Mouse (Mus musculus) embryonic facial prominence, embryonic 13.5 days (tissue): Measurements from ENCODE around the gene Dmbx1. TPM values are rescaled to one million over a fixed set of nuclear protein-coding genes. Genes with fewer than 3 reads are reported as not detected.

Experiments used
- ATAC-seq: fragments of 200-750 bp; cut with Nextera tagmentation; 2 replicates; pipeline ENCODE4 v1.8.0; 2017; ENCODE audit warnings: low read depth; ENCODE audit not compliant: insufficient number of reproducible peaks, insufficient read depth, low FRiP score, low TSS enrichment
- H3K27ac ChIP-seq: fragments of 300-500 bp; sonication (generic); 2 replicates; pipeline ENCODE4 v1.5.1; 2015; ENCODE audit warnings: moderate library complexity, mild to moderate bottlenecking, inconsistent platforms
- H3K27me3 ChIP-seq: fragments of 300-500 bp; sonication (generic); 2 replicates; pipeline ENCODE4 v1.6.1; 2015; ENCODE audit warnings: mild to moderate bottlenecking, inconsistent platforms
- H3K36me3 ChIP-seq: fragments of 300-500 bp; sonication (generic); 2 replicates; pipeline ENCODE4 v1.6.1; 2015; ENCODE audit warnings: mild to moderate bottlenecking, inconsistent platforms
- H3K4me1 ChIP-seq: fragments of 300-500 bp; sonication (generic); 2 replicates; pipeline ENCODE4 v1.6.1; 2015; ENCODE audit warnings: inconsistent platforms
- H3K4me2 ChIP-seq: fragments of 300-500 bp; sonication (generic); 2 replicates; pipeline ENCODE4 v1.6.1; 2015; ENCODE audit warnings: moderate library complexity, mild to moderate bottlenecking, inconsistent platforms
- H3K4me3 ChIP-seq: fragments of 300-500 bp; sonication (generic); 2 replicates; pipeline ENCODE4 v1.5.1; 2015; ENCODE audit warnings: mild to moderate bottlenecking, inconsistent platforms
- H3K9ac ChIP-seq: fragments of 300-500 bp; sonication (generic); 2 replicates; pipeline ENCODE4 v1.6.1; 2015; ENCODE audit warnings: mild to moderate bottlenecking, inconsistent platforms
- H3K9me3 ChIP-seq: fragments of 300-500 bp; sonication (generic); 2 replicates; pipeline ENCODE4 v1.6.1; 2016; ENCODE audit warnings: inconsistent platforms
- WGBS: fragments of 180-500 bp; shearing (Covaris S2); methylation state at CpG from one replicate; pipeline ENCODE4 v1.1.7; 2015; ENCODE audit warnings: mixed read lengths; 5-methylcytosine and 5-hydroxymethylcytosine counted together
- polyA plus RNA-seq: library from polyadenylated mRNA; unstranded; fragments of >200 nt; fragmentation: Nextera tagmentation; extraction: Ambion mirVana; gene quantifications from 2 replicates; pipeline ENCODE4 v1.2.1, GENCODE M21; 2015

The Dmbx1 gene
- polyA plus RNA-seq, 1 experiment from 2014 or later: 2.4 TPM

- peaks cover 47% of the 10 kb centered on the region for H3K4me1 ChIP-seq
- H3K4me2 ChIP-seq: peak overlapping the region; percentile 74
- H3K27me3 ChIP-seq: peaks cover 99% of the 10 kb centered on the region
- H3K9ac ChIP-seq: peak overlapping the region; percentile 58
- H3K9me3 ChIP-seq: no peaks in the 10 kb centered on the region
- WGBS: 1% methylated on average over 37 of the region's 37 CpGs
- ATAC-seq: no peak
- no peak overlapping the region for H3K27ac ChIP-seq
- no peaks in the 10 kb centered on the region for H3K36me3 ChIP-seq
- H3K4me3 ChIP-seq: peak overlapping the region; percentile 46
These were observed 1.2 kb downstream of the Dmbx1 start for GRCm38 (mm10) chr4:115938276-115939160.

- Histone ChIP-seq H3K27ac (no peak overlapping the region), H3K4me2 (peak overlapping the region; percentile 74), H3K4me1 (peaks cover 47% of the 10 kb centered on the region), H3K27me3 (peaks cover 99% of the 10 kb centered on the region), H3K9me3 (no peaks in the 10 kb centered on the region), H3K36me3 (no peaks in the 10 kb centered on the region), H3K9ac (no peak overlapping the region), H3K4me3 (peak overlapping the region; percentile 46)
- no peak for ATAC-seq
- WGBS: 8% methylated on average over 19 of the region's 19 CpGs
These were observed 2.4 kb downstream of the Dmbx1 start for GRCm38 (mm10) chr4:115937061-115937976.

DNA sequence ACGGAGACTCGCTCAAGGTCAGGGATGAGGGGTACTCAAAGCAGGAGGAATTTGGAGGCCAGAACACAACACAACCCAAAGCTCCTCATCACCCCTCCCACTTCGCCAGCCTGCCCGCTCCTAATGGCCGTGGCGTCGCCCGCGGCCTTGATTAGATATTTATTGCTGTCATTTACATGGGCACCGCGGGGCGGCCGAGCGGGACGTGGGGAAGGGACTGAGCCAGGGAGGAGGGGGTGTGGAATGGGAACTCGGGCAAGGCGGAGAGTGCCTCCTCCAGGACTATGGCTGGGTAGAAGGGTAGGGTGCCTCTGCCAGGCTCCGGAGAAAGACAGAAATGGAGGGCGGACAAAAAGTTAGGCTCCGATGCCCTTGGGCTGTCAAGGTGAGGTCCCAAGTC lies 3.1 kb downstream of the Dmbx1 start:
- no peak overlapping the region for H3K27ac ChIP-seq
- H3K4me1 ChIP-seq: peaks cover 47% of the 10 kb centered on the region
- no peaks in the 10 kb centered on the region for H3K9me3 ChIP-seq
- 2% methylated on average over 20 of the region's 20 CpGs for WGBS
- no peak overlapping the region for H3K9ac ChIP-seq
- peak overlapping the region; percentile 23 for H3K4me3 ChIP-seq
- no peak for ATAC-seq
- no peaks in the 10 kb centered on the region for H3K36me3 ChIP-seq
- H3K27me3 ChIP-seq: peaks cover 99% of the 10 kb centered on the region
- H3K4me2 ChIP-seq: peak overlapping the region; percentile 74

DNA sequence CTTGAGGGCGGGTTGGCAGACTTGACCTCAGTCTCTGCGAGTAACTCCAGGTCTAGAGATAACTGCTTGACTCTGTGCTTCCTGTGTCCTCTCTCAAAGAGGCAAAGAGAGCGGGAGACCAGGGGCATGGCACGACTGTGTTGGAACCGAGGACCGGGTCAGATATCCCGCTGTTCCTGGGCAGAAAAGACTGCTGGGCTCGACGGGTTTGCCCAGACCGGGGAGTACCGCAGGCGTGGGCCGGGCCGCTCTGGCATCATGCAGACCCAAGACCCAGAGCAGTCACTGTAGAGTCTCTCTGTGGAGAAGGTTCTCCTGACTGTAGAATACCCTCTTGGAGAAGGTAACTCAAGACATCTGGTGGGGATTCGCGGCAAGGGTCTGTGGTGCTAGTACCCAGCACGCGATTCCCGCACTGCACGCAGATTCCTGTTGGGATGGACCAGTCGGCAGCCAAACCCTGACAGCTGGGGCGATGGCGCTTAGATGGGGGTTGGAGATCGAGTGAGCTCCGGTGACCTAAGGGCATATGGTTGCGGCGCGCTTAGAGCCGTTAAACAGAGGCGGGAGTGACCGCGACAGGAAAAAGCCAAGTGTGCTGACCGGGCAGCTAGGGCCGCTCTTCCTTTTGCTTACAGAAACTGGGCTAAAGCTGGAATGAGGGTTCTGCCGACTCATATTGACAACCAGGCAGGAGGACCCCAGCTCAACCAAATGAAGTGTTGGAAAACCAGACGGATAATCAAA lies 3.7 kb downstream of the Dmbx1 start:
- Histone ChIP-seq H3K4me2 (peak overlapping the region; percentile 74), H3K9me3 (no peaks in the 10 kb centered on the region), H3K4me3 (peak overlapping the region; percentile 23), H3K27ac (no peak overlapping the region), H3K36me3 (no peaks in the 10 kb centered on the region), H3K4me1 (peaks cover 47% of the 10 kb centered on the region), H3K9ac (no peak overlapping the region), H3K27me3 (peaks cover 99% of the 10 kb centered on the region)
- ATAC-seq: no peak
- 3% methylated on average over 36 of the region's 36 CpGs for WGBS

DNA sequence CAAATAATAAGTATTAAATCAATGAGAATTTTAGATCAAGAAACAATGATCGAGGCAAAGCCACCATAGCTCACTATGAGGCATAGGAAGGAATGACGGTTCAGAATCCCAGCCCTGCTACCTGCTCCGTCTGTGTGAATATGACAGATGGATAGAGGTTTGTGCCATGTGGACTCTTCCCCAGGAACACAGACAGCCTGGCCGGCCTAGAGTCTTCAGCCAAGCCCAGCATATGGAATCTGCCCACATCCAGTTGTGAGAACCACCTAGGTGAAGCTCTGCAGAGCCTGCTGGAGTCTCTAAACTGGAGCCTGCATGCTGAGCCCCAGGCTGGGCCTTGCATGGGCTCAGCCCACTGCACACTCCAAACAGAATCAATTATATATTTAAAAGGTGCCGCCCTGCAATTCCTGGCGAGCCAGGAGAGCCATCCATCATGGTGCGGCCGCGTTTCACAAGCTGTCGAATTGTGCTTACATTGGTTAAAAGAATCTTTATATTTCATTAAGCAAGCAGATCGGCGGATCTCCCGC lies 8.1 kb downstream of the Dmbx1 start:
- H3K4me1 ChIP-seq: peaks cover 16% of the 10 kb centered on the region
- H3K4me2 ChIP-seq: no peak overlapping the region
- no peaks in the 10 kb centered on the region for H3K36me3 ChIP-seq
- no peak for ATAC-seq
- H3K27me3 ChIP-seq: peaks cover 92% of the 10 kb centered on the region
- H3K27ac ChIP-seq: no peak overlapping the region
- 74% methylated on average over 13 of the region's 13 CpGs for WGBS
- no peak overlapping the region for H3K9ac ChIP-seq
- no peaks in the 10 kb centered on the region for H3K9me3 ChIP-seq
- no peak overlapping the region for H3K4me3 ChIP-seq

DNA sequence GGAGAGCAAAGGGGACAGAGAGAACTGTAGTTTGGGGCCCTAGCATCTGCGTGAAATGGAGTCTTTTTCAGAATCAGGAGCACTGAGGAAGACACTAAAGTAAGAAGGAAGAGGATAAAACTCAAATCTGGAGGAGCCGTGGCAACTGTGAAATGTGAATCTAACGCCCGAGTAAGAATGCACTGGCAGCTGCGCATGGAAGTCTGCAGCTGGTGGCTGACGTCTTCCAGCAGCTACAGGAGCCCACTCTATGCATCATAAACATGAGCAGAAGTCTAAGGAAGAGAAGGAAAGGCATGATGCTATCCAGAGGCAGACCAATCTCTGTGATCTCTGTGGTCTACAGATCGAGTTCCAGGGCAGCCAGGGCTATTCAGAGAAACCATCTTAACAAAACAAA lies 12.1 kb downstream of the Dmbx1 start:
- H3K9ac ChIP-seq: no peak overlapping the region
- no peak overlapping the region for H3K4me3 ChIP-seq
- no peak overlapping the region for H3K4me2 ChIP-seq
- peaks cover 62% of the 10 kb centered on the region for H3K27me3 ChIP-seq
- no peak overlapping the region for H3K27ac ChIP-seq
- H3K4me1 ChIP-seq: no peaks in the 10 kb centered on the region; the same call in 1 of the 2 replicates
- ATAC-seq: no peak
- WGBS: 56% methylated on average over 7 of the region's 7 CpGs
- H3K9me3 ChIP-seq: no peaks in the 10 kb centered on the region
- H3K36me3 ChIP-seq: no peaks in the 10 kb centered on the region

DNA sequence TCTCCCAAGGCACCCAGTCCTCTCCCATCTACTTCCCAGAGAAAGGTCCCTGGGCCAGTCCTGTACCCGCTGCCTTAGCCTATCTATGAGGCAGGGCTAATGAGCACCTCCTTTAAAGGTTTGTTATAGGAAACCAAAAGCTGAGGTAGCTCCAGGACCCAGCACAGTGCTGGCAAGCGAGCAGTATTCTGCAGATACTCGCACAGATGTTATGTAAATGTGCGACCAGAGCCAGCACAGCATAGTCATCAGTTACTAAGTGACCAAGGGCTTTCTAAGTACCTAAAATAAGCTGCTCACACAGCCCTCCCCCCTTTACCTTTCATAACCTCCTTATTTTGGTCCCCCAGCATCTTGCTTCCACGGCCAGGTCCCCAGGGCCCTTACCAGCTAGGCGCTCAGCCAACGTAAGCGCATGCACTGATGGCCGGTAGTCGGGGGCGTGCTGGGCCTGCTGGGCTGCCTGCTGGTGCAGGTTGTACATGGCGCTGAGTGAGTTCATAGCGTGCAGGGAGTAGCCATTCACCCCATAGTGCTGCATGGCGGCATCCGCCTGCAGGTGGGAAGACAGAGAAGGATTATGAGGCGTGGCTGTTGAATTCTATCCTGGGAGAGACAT lies 16.4 kb downstream of the Dmbx1 start:
- H3K36me3 ChIP-seq: no peaks in the 10 kb centered on the region
- no peaks in the 10 kb centered on the region; the same call in 1 of the 2 replicates for H3K4me1 ChIP-seq
- 83% methylated on average over 16 of the region's 16 CpGs for WGBS
- no peak overlapping the region for H3K27ac ChIP-seq
- no peak for ATAC-seq
- no peak overlapping the region for H3K4me3 ChIP-seq
- H3K9ac ChIP-seq: no peak overlapping the region
- no peak overlapping the region for H3K4me2 ChIP-seq
- no peaks in the 10 kb centered on the region for H3K9me3 ChIP-seq
- peaks cover 28% of the 10 kb centered on the region for H3K27me3 ChIP-seq

GRCm38 (mm10) chr4:115922688-115923087 lies 17.0 kb downstream of the Dmbx1 start:
- peaks cover 29% of the 10 kb centered on the region for H3K27me3 ChIP-seq
- H3K4me1 ChIP-seq: no peaks in the 10 kb centered on the region; the same call in 1 of the 2 replicates

DNA sequence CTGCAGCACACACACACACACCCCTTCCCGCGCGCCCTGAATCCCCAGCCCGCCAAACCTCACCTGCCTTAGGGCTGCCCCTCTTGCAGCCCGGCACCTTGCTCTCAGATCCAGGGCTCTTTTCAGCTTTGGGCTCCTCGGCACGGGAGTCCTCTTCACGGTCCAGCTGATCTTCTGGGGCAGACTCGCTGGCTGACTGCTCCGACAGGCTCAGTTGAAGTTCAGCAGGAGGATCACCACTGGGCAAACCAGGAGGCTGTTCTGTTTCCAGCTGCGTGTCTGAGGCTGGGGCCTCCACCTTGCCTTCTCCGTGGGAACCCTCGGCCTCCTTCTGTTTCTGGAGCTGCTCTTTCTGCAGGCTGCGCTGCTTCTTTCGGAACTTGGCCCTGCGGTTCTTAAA lies 19.8 kb downstream of the Dmbx1 start:
- Histone ChIP-seq H3K4me3 (no peak overlapping the region), H3K9ac (no peak overlapping the region), H3K27me3 (peaks cover 34% of the 10 kb centered on the region), H3K27ac (no peak overlapping the region), H3K4me2 (no peak overlapping the region), H3K9me3 (no peaks in the 10 kb centered on the region), H3K36me3 (no peaks in the 10 kb centered on the region), H3K4me1 (no peaks in the 10 kb centered on the region; the same call in 1 of the 2 replicates)
- WGBS: 85% methylated on average over 16 of the region's 16 CpGs
- no peak for ATAC-seq

More at GRCm38 (mm10) chr4:115922688-115923087, 17.0 kb downstream of the Dmbx1 start:
- Histone ChIP-seq H3K4me2 (no peak overlapping the region), H3K9ac (no peak overlapping the region), H3K4me3 (no peak overlapping the region), H3K9me3 (no peaks in the 10 kb centered on the region), H3K27ac (no peak overlapping the region), H3K36me3 (no peaks in the 10 kb centered on the region)
- WGBS: 86% methylated on average over 5 of the region's 5 CpGs
- no peak for ATAC-seq

DNA sequence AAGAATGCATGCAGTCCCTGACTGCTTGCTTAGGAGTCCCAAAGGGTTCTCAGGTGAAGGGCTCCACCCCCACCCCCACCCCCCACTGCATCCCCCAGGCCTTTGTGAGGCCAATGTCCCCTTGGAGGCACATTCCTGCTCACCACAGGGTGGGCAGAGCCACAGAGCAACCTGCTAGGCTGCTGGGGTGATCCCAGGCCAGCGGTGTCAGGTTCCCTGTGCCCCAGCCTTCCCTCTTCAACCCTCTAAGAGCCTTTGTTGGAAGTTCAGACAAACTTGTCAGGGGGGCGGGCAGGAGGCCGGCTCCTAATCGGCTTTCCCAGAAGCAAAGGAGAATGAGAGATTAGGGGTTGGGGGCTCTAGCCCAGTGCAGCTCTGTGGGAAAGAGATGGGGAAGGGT lies 28.1 kb downstream of the Dmbx1 start:
- WGBS: 11% methylated on average over 4 of the region's 4 CpGs
- Histone ChIP-seq H3K27me3 (peaks cover 34% of the 10 kb centered on the region), H3K4me3 (no peak overlapping the region), H3K9me3 (no peaks in the 10 kb centered on the region), H3K9ac (no peak overlapping the region), H3K4me2 (no peak overlapping the region), H3K4me1 (peaks cover 11% of the 10 kb centered on the region), H3K36me3 (no peaks in the 10 kb centered on the region), H3K27ac (0 out of 2 replicates have a peak overlapping the region, but pooled peaks have one; percentile 1)
- peak; percentile 79 for ATAC-seq
